ENCODE assay signal across 11 mouse cellular contexts in genomic region chr6:87842254-87842653, GRCm38 (mm10). TPM values are rescaled to one million over a fixed set of nuclear protein-coding genes. Genes with fewer than 3 reads are reported as not detected.
A peak's percentile ranks its signal among the peaks of the same experiment; 100 is the strongest.
DNase-seq lines count a peak whose midpoint lies in the region; ATAC-seq and TF ChIP-seq lines count a peak whose summit lies in the region.
"Had no signal": no experiment of that assay in that cellular context is flagged by ENCODE, and none has a peak within 500 bp of the region (broad histone marks: within the 10 kb centered on the region; RNA-seq: fewer than 3 reads in every experiment).

No protein-coding gene starts in this region.

- TF ChIP-seq CTCF in forebrain, postnatal 0 days (IDR thresholded peaks at IDR 0.05; ENCODE audit: low read depth), result peak; percentile 36
- peak; percentile 47 for TF ChIP-seq CTCF in lung, postnatal 0 days (IDR thresholded peaks at IDR 0.05)
- TF ChIP-seq CTCF in lung, adult 2 months (IDR thresholded peaks at IDR 0.05; ENCODE audit: insufficient read depth, low read length), result no peak

- TF ChIP-seq POLR2A in lung, adult 2 months (IDR thresholded peaks at IDR 0.05; ENCODE audit: borderline replicate concordance, extremely low read depth, low read depth, low read length), result no peak

- TF ChIP-seq EP300 in lung, postnatal 0 days (IDR thresholded peaks at IDR 0.05), result no peak

- no peak for ATAC-seq in forebrain, postnatal 0 days
- ATAC-seq in forebrain, embryonic 13.5 days, result no peak
- ATAC-seq in lung, postnatal 0 days, result no peak
- ATAC-seq: forebrain, embryonic 16.5 days had no signal

- no peak overlapping the region for H3K4me3 ChIP-seq in forebrain, postnatal 0 days (ENCODE audit: low read depth, low read length)
- no peak overlapping the region for H3K4me3 ChIP-seq in forebrain, embryonic 13.5 days
- no peak overlapping the region for H3K4me3 ChIP-seq in lung, postnatal 0 days (ENCODE audit: low read depth, low read length)
- no peak overlapping the region for H3K4me3 ChIP-seq in lung, adult 2 months (replicated peaks; ENCODE audit: extremely low read depth, low read depth, low read length)
- H3K4me3 ChIP-seq: liver, embryonic 15.5 days had no signal

- WGBS in forebrain, postnatal 0 days, result 9% methylated on average over 1 of the region's 1 CpGs
- WGBS in forebrain, embryonic 13.5 days, result 13% methylated on average over 1 of the region's 1 CpGs
- WGBS in lung, postnatal 0 days, result 14% methylated on average over 1 of the region's 1 CpGs
- 10% methylated on average over 1 of the region's 1 CpGs for WGBS in lung, adult 2 months

- no peak overlapping the region for H3K4me2 ChIP-seq in forebrain, postnatal 0 days (ENCODE audit: low read depth)
- no peak overlapping the region for H3K4me2 ChIP-seq in forebrain, embryonic 13.5 days
- H3K4me2 ChIP-seq in lung, postnatal 0 days (replicated peaks; ENCODE audit: low read depth, low read length), result no peak overlapping the region
- H3K4me2 ChIP-seq: liver, embryonic 15.5 days had no signal

- DNase-seq in forebrain, postnatal 0 days, result no peak
- peak; percentile 19 for DNase-seq in lung, postnatal 0 days (ENCODE audit: low spot score)
- no peak for DNase-seq in lung, adult 2 months
- peak; percentile 50 for DNase-seq in adipocyte (ENCODE audit: low spot score)
- DNase-seq in splenic B cell, adult 2 months (ENCODE audit: low read depth, low spot score), result peak; percentile 64
- DNase-seq in adrenal gland, postnatal 25 days, result no peak
- DNase-seq in spleen, adult 12 weeks (ENCODE audit: low spot score), result no peak
- DNase-seq: adrenal gland, postnatal 14 days had no signal

- no peaks in the 10 kb centered on the region for H3K27me3 ChIP-seq in forebrain, postnatal 0 days (ENCODE audit: insufficient read depth, low read length)
- no peaks in the 10 kb centered on the region for H3K27me3 ChIP-seq in forebrain, embryonic 13.5 days
- H3K27me3 ChIP-seq in lung, postnatal 0 days (replicated peaks; ENCODE audit: insufficient read depth, low read length), result no peaks in the 10 kb centered on the region
- no peaks in the 10 kb centered on the region for H3K27me3 ChIP-seq in splenic B cell, adult 2 months (ENCODE audit: control insufficient read depth, insufficient read depth, low read length, poor library complexity, severe bottlenecking)
- H3K27me3 ChIP-seq: liver, embryonic 15.5 days had no signal

- 0 out of 2 replicates have a peak, but pooled peaks cover 3% of the 10 kb centered on the region for H3K4me1 ChIP-seq in forebrain, postnatal 0 days (ENCODE audit: insufficient read depth)
- H3K4me1 ChIP-seq in forebrain, embryonic 13.5 days, result peaks cover 21% of the 10 kb centered on the region
- H3K4me1 ChIP-seq in lung, postnatal 0 days (ENCODE audit: insufficient read depth, low read depth, low read length), result no peaks in the 10 kb centered on the region
- peaks cover 9% of the 10 kb centered on the region for H3K4me1 ChIP-seq in lung, adult 2 months (ENCODE audit: control insufficient read depth, insufficient read depth, low read length)

- H3K27ac ChIP-seq in forebrain, postnatal 0 days (ENCODE audit: low read depth, low read length), result no peak overlapping the region
- H3K27ac ChIP-seq in forebrain, embryonic 13.5 days, result no peak overlapping the region
- H3K27ac ChIP-seq in lung, postnatal 0 days (ENCODE audit: low read length), result no peak overlapping the region
- H3K27ac ChIP-seq: liver, embryonic 15.5 days had no signal

- H3K9me3 ChIP-seq in forebrain, postnatal 0 days (ENCODE audit: low read length), result no peaks in the 10 kb centered on the region
- H3K9me3 ChIP-seq in forebrain, embryonic 13.5 days (replicated peaks), result no peaks in the 10 kb centered on the region
- no peaks in the 10 kb centered on the region for H3K9me3 ChIP-seq in lung, postnatal 0 days (ENCODE audit: low read length)
- H3K9me3 ChIP-seq: liver, embryonic 15.5 days had no signal

- no peak overlapping the region for H3K9ac ChIP-seq in forebrain, postnatal 0 days
- H3K9ac ChIP-seq in forebrain, embryonic 13.5 days, result no peak overlapping the region
- H3K9ac ChIP-seq in lung, postnatal 0 days (replicated peaks; ENCODE audit: low read depth), result no peak overlapping the region
- H3K9ac ChIP-seq: liver, embryonic 15.5 days had no signal

- H3K36me3 ChIP-seq in forebrain, postnatal 0 days (ENCODE audit: insufficient read depth), result peaks cover 39% of the 10 kb centered on the region
- peaks cover 46% of the 10 kb centered on the region for H3K36me3 ChIP-seq in forebrain, embryonic 13.5 days (ENCODE audit: poor library complexity, severe bottlenecking)
- H3K36me3 ChIP-seq in lung, postnatal 0 days (ENCODE audit: insufficient read depth, low read length), result peaks cover 25% of the 10 kb centered on the region
- peaks cover 14% of the 10 kb centered on the region for H3K36me3 ChIP-seq in splenic B cell, adult 2 months (ENCODE audit: control insufficient read depth, insufficient read depth, low read length, poor library complexity, severe bottlenecking)

RNA-seq across cellular contexts. Expression of gene Isy1, which starts 3.7 kb away (rescaled TPM):
- total RNA-seq in forebrain, postnatal 0 days (2014; rRNA removed), result 30.1 and 31.5 TPM in 2 replicates
- polyA plus RNA-seq in forebrain, postnatal 0 days (2015; fragmentation: Nextera tagmentation; extraction: Ambion mirVana), result 28.2 and 28.5 TPM in 2 replicates
- polyA plus RNA-seq in forebrain, embryonic 13.5 days (2015; fragmentation: Nextera tagmentation; extraction: Ambion mirVana), result 46.5 and 49.8 TPM in 2 replicates
- polyA plus RNA-seq in lung, postnatal 0 days (2015; fragmentation: Nextera tagmentation; extraction: Ambion mirVana), result 21.4 and 24.1 TPM in 2 replicates
- 21.2 and 21.4 TPM in 2 replicates for polyA plus RNA-seq in lung, adult 2 months (2012; rRNA removed)
- total RNA-seq in adrenal gland, postnatal 25 days (2021), result 24.8 and 36.1 TPM in 2 replicates

RNA-seq across cellular contexts. Expression of gene Gm45140, which starts 6.7 kb away (rescaled TPM):
- total RNA-seq in forebrain, postnatal 0 days (2014; rRNA removed), result 1.7 and 4.7 TPM in 2 replicates
- 1.0 and 2.0 TPM in 2 replicates for polyA plus RNA-seq in forebrain, postnatal 0 days (2015; fragmentation: Nextera tagmentation; extraction: Ambion mirVana)
- 1.4 and 2.3 TPM in 2 replicates for polyA plus RNA-seq in forebrain, embryonic 13.5 days (2015; fragmentation: Nextera tagmentation; extraction: Ambion mirVana)
- 0.73 and 0.94 TPM in 2 replicates for polyA plus RNA-seq in lung, postnatal 0 days (2015; fragmentation: Nextera tagmentation; extraction: Ambion mirVana)
- polyA plus RNA-seq in lung, adult 2 months (2012; rRNA removed), result 0.47 and 0.68 TPM in 2 replicates
- total RNA-seq in adrenal gland, postnatal 25 days (2021), result 5.1 and 6.2 TPM in 2 replicates

RNA-seq across cellular contexts. Expression of gene Cnbp, which starts 8.7 kb away (rescaled TPM):
- total RNA-seq in forebrain, postnatal 0 days (2014; rRNA removed), result 244 and 321 TPM in 2 replicates
- 684 and 687 TPM in 2 replicates for polyA plus RNA-seq in forebrain, postnatal 0 days (2015; fragmentation: Nextera tagmentation; extraction: Ambion mirVana)
- polyA plus RNA-seq in forebrain, embryonic 13.5 days (2015; fragmentation: Nextera tagmentation; extraction: Ambion mirVana), result 949 and 1,006 TPM in 2 replicates
- polyA plus RNA-seq in lung, postnatal 0 days (2015; fragmentation: Nextera tagmentation; extraction: Ambion mirVana), result 565 and 604 TPM in 2 replicates
- polyA plus RNA-seq in lung, adult 2 months (2012; rRNA removed), result 140 and 217 TPM in 2 replicates
- 346 and 405 TPM in 2 replicates for total RNA-seq in adrenal gland, postnatal 25 days (2021)

RNA-seq across cellular contexts. Expression of gene Rab43, which starts 30.3 kb away (rescaled TPM):
- total RNA-seq in forebrain, postnatal 0 days (2014; rRNA removed), result 14.2 and 24.3 TPM in 2 replicates
- polyA plus RNA-seq in forebrain, postnatal 0 days (2015; fragmentation: Nextera tagmentation; extraction: Ambion mirVana), result 7.2 and 9.3 TPM in 2 replicates
- 7.4 and 7.9 TPM in 2 replicates for polyA plus RNA-seq in forebrain, embryonic 13.5 days (2015; fragmentation: Nextera tagmentation; extraction: Ambion mirVana)
- polyA plus RNA-seq in lung, postnatal 0 days (2015; fragmentation: Nextera tagmentation; extraction: Ambion mirVana), result 13.5 and 15.1 TPM in 2 replicates
- 43.0 and 46.2 TPM in 2 replicates for polyA plus RNA-seq in lung, adult 2 months (2012; rRNA removed)
- 21.8 and 34.9 TPM in 2 replicates for total RNA-seq in adrenal gland, postnatal 25 days (2021)

RNA-seq across cellular contexts. Expression of gene Copg1, which starts 45.4 kb away (rescaled TPM):
- 171 and 186 TPM in 2 replicates for total RNA-seq in forebrain, postnatal 0 days (2014; rRNA removed)
- 163 and 180 TPM in 2 replicates for polyA plus RNA-seq in forebrain, postnatal 0 days (2015; fragmentation: Nextera tagmentation; extraction: Ambion mirVana)
- 133 and 151 TPM in 2 replicates for polyA plus RNA-seq in forebrain, embryonic 13.5 days (2015; fragmentation: Nextera tagmentation; extraction: Ambion mirVana)
- 72.2 and 75.4 TPM in 2 replicates for polyA plus RNA-seq in lung, postnatal 0 days (2015; fragmentation: Nextera tagmentation; extraction: Ambion mirVana)
- 36.4 and 56.2 TPM in 2 replicates for polyA plus RNA-seq in lung, adult 2 months (2012; rRNA removed)
- 103 and 108 TPM in 2 replicates for total RNA-seq in adrenal gland, postnatal 25 days (2021)

Comparison
In these comparisons a context has a peak if more than half of its experiments do, and no peak if none do; other contexts are left out.
1. DNase-seq: peak in lung, postnatal 0 days (single experiment), adipocyte (single experiment) and splenic B cell, adult 2 months (single experiment); none in forebrain, postnatal 0 days (single experiment), lung, adult 2 months (single experiment), adrenal gland, postnatal 25 days (single experiment) and spleen, adult 12 weeks (single experiment).